Mouse (Mus musculus) kidney, postnatal 25 days (tissue): ENCODE data around the gene Amz1.

Source experiments
- DNase-seq, 2 experiments: peaks; one replicate each; pipeline ENCODE4 v3.0.0; 2021; ENCODE audit warnings: mixed read lengths in 2 of 2

The Amz1 gene

DNA sequence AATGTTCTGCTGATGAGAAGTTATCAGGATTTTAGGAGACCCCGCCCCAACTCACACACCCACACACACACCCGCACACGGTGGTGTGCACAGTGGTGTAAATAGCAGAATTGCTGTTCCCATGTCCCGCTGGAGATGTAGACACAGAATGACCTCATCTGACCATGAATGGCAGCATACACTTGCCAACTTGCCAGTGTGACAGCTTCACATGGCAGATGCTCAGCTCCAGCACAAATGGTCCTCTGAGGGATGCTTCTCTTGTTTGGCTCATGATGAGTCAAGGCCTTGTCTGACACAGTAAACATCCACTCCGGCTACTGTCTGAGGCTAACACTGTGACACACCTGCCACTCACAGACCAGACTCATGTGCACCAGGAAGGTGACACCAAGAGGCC, 44.4 kb downstream of the Amz1 start:
- DNase-seq, result no peak

GRCm38 (mm10) chr5:140771612-140772011, 47.7 kb downstream of the Amz1 start:
- DNase-seq, result no peak

DNA sequence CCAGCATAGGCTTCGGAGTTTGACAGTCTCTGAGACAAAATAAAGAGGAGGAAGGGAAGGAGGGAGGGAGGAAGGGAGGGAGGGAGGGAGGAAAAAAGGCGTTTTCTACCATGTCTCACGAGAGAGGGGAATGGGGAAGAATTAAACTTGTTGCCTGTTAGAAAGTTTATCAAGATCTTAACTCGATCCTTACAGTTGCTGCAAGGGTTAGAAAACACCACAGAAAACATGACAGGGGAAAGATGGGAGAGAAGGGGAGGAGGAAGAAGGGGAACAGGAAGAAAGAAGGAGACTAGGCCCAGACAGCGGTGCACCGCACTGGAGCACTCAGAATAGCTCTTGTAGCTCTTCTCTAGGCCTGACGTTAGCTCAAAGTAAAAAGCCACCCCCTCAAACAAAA, 48.2 kb downstream of the Amz1 start:
- DNase-seq, result no peak

- DNase-seq, result no peak
Observed at GRCm38 (mm10) chr5:140775111-140775510, 51.2 kb downstream of the Amz1 start.

GRCm38 (mm10) chr5:140776968-140777367, 53.0 kb downstream of the Amz1 start:
- DNase-seq, result peak in 1 of 2 experiments; percentile 18

- no peak for DNase-seq
Observed at GRCm38 (mm10) chr5:140781122-140781521, 57.2 kb downstream of the Amz1 start.

DNA sequence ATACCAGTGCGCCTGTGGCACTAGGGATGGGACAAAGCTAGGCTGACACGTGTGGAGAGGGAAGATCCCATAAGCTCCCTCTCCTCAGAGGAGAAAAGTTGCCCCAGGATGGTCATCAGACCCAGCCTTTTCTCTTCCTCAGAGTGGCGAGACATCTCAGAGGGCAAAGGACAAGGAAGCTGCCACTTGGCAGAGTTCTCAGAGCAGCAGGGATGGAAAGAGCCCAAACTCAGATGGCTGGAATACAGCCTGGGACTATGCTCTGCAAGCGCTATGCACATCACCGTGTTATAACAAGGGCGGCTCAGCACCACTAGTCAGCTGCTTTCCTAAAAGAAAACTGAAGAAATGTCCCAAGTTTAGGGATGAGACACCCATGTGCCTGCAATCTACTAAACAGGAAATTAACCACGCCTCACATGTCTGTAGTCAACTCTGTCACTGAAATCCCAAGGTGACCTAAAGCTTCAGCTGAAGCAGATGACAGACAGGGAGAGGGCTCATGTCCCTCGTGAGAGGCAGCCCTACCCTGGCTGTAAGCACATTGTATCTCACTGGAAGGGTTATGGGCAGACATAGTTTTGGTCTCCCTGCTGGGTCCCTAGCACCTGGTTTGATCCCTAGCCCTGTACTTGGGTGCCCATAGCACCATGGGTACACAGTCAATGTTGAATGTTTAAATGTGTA, 58.1 kb downstream of the Amz1 start:
- peak; percentile 43 to 68 for DNase-seq

GRCm38 (mm10) chr5:140783577-140783976, 59.6 kb downstream of the Amz1 start:
- DNase-seq, result no peak

DNA sequence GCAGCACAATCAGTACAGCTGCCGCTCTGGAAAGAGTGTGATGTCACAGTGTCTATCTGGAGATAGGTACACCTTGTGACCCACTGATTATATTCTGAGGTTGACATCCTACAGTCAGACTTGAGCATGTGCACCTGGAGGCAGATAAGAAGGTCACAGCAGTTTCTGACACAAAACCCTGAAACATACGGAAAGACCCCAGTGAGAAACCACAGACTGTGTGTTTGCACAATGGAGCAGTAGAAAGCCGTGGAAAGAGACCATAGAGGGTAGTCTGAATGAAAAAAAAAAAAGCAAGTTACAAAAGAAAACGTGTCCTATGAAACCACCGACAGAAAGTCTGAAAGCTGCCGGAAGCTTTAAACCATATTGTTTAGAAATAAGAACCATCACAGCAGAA, 60.4 kb downstream of the Amz1 start:
- no peak for DNase-seq

DNA sequence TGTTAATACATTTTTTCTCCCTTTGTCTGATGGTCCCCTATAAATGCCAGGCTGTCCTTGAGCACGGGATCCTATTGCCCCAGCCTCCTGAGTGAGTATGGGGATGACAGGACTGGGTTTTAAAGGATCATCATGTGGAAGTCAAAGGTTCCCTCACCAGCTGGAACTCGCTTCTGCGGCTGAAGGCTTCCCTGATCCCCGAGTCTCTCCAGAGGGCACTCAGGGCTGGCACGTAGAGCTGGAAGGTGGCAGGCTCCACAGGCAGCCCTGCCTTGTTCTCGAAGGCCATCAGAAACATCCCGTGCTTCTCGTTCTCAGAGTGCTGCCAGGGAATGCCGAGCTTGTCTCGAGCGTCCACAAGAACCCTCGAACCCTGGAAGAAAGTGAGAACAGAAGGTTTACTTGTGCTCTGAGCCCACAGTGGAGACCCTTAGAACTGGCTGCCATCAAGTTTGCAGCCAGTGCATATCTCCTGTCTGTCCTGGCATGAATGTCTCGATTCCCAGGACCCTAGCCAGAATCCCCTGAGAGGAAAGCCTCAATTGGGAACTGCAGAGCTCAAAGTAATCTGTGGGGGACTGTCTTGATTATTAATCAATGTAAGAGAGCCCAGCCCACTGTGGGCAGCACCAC, 61.4 kb downstream of the Amz1 start:
- DNase-seq, result no peak

DNA sequence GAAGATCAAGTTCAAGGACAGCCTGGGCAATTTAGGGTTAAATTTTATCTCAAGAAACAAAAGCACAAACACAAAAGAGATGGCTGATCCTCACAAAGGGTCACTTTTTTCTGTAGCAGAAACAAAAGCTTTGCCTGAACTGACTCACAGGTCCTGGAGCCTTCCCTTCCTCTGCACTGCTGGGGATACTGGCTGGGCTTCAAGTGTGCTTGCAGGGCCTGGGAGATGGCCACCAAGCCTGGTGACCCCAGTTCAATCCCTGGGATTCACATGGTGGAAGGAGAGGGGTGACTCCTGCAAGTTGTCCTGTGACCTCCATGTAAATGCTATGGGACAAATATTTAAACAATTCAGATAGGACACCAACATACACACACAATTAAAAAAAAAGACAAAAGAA, 65.6 kb downstream of the Amz1 start:
- no peak for DNase-seq

- no peak for DNase-seq
Observed at GRCm38 (mm10) chr5:140790392-140790791, 66.5 kb downstream of the Amz1 start.

GRCm38 (mm10) chr5:140790937-140791877, 67.3 kb downstream of the Amz1 start:
- DNase-seq, result peak; percentile 62 to 67

GRCm38 (mm10) chr5:140792233-140792632, 68.3 kb downstream of the Amz1 start:
- no peak for DNase-seq

GRCm38 (mm10) chr5:140794753-140795152, 70.8 kb downstream of the Amz1 start:
- peak in 1 of 2 experiments; percentile 41 for DNase-seq

- no peak for DNase-seq
Observed at GRCm38 (mm10) chr5:140795176-140795575, 71.2 kb downstream of the Amz1 start.

- no peak for DNase-seq
Observed at GRCm38 (mm10) chr5:140796051-140796450, 72.1 kb downstream of the Amz1 start.

- peak; percentile 31 to 69 for DNase-seq
Observed at GRCm38 (mm10) chr5:140798158-140798557, 74.2 kb downstream of the Amz1 start.

DNA sequence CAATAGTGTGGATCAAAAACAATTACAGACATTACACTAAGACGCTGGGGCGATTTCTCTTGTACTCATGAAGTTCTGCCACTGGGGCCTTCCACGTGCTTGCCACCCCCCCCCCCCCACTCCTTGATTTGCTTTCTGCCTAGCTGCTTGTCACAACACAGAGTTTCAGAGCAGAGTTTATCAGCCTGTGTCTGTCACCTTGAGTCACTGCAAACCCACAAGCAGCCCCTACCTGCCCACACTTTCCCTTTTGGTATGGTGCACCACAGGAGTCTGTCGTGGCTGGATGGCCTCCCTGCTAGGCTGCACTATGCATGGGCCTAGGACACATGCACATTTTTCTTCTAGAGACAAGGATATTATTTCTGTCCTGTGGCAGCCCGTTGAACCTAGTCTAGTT, 74.8 kb downstream of the Amz1 start:
- no peak for DNase-seq

DNA sequence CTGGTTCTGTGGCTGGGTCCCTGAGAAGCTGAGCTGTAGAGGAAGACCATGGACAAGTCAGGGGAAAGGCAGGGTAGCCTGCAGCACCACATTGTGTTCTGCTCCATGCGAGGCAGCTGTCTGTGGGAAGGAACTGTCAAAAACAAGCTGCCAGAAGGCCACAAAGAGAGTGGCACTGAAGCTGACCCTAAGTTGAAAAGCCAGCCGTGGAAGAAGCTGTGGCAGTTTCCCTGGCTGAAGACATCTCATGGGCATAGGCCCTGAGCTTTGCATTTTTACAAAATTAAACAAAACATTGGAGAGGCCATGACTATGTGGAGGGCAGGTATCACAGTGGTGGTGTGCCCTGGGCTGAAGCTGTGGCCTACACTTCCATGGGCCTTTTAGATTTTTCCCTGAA, 75.3 kb downstream of the Amz1 start:
- no peak for DNase-seq

- peak in 1 of 2 experiments; percentile 42 for DNase-seq
Observed at GRCm38 (mm10) chr5:140800288-140800923, 76.5 kb downstream of the Amz1 start.

GRCm38 (mm10) chr5:140801782-140802181, 77.9 kb downstream of the Amz1 start:
- no peak for DNase-seq

- DNase-seq, result no peak
Observed at GRCm38 (mm10) chr5:140806252-140806651, 82.3 kb downstream of the Amz1 start.
